Mouse (Mus musculus) CH12.LX (cell line): Measurements from ENCODE around the gene Pi4k2b. TPM values are rescaled to one million over a fixed set of nuclear protein-coding genes. Genes with fewer than 3 reads are reported as not detected.

ENCODE experiments used
- DNase-seq: peaks from one replicate; pipeline ENCODE4 v3.0.0-alpha.2; 2013; ENCODE audit errors: extremely low read depth
- H3K27ac ChIP-seq: 2 replicates; pipeline ENCODE4 v1.5.1; 2012; ENCODE audit warnings: low read depth, mild to moderate bottlenecking, control low read depth, moderate library complexity; ENCODE audit not compliant: insufficient read depth
- H3K27me3 ChIP-seq: replicated peaks from 2 replicates; pipeline ENCODE3; 2012; ENCODE audit warnings: inconsistent platforms
- H3K36me3 ChIP-seq, 2 experiments: replicated peaks in 1 of 2; 2 replicates each; pipeline versions ENCODE3 to v1.6.1; 2012; ENCODE audit warnings: inconsistent platforms in 1 of 2, low read length in 1 of 2, mild to moderate bottlenecking in 1 of 2, mixed read lengths in 1 of 2, moderate library complexity in 1 of 2; ENCODE audit not compliant: control insufficient read depth in 1 of 2, insufficient read depth in 1 of 2
- H3K4me1 ChIP-seq, 2 experiments: 2 replicates each; pipeline ENCODE4 v1.6.1; 2012; ENCODE audit warnings: inconsistent platforms in 1 of 2, moderate library complexity in 1 of 2; ENCODE audit not compliant: insufficient read depth in 2 of 2, control insufficient read depth in 1 of 2
- H3K4me2 ChIP-seq: 2 replicates; pipeline ENCODE4 v1.6.1; 2012; ENCODE audit warnings: low read depth, mild to moderate bottlenecking, control low read depth; ENCODE audit not compliant: poor library complexity, insufficient read depth, severe bottlenecking
- H3K4me3 ChIP-seq, 3 experiments: fragments of 150-350 bp in 1 of 3; sonication (generic) in 1 of 3; replicated peaks in 1 of 3; 2 replicates each; pipeline versions ENCODE3 to v1.5.1; 2011 to 2012; ENCODE audit warnings: low read depth in 2 of 3, low read length in 2 of 3, mild to moderate bottlenecking in 2 of 3, moderate library complexity in 2 of 3, control low read depth in 1 of 3, improper control_type of control experiment in 1 of 3, inconsistent platforms in 1 of 3, mixed read lengths in 1 of 3; ENCODE audit not compliant: poor library complexity in 1 of 3
- H3K79me2 ChIP-seq: replicated peaks from 2 replicates; pipeline ENCODE4 v1.6.1; 2012; ENCODE audit warnings: mild to moderate bottlenecking, moderate library complexity; ENCODE audit not compliant: control insufficient read depth, poor library complexity, insufficient read depth, severe bottlenecking; ENCODE audit errors: extremely low read depth
- H3K9ac ChIP-seq: 2 replicates; pipeline ENCODE4 v1.6.1; 2012; ENCODE audit warnings: low read depth, mild to moderate bottlenecking, control low read depth, moderate library complexity; ENCODE audit not compliant: insufficient read depth
- H3K9me3 ChIP-seq: replicated peaks from 2 replicates; pipeline ENCODE3; 2012; ENCODE audit warnings: low read length, inconsistent platforms, mixed read lengths
- BHLHE40 ChIP-seq: IDR thresholded peaks from 2 replicates; pipeline ENCODE4 v1.6.1; 2011; ENCODE audit warnings: mild to moderate bottlenecking, low read depth, low read length, improper control_type of control experiment
- CHD1 ChIP-seq: IDR thresholded peaks from 2 replicates; pipeline ENCODE4 v1.6.1; 2012; ENCODE audit warnings: low read depth, low read length, improper control_type of control experiment, inconsistent platforms
- ETS1 ChIP-seq: conservative IDR thresholded peaks from 2 replicates; pipeline ENCODE4 v1.6.1; 2012; ENCODE audit warnings: low read depth, mild to moderate bottlenecking, inconsistent platforms, low read length, improper control_type of control experiment, moderate library complexity
- KAT2A ChIP-seq: IDR thresholded peaks from 2 replicates; pipeline ENCODE4 v1.6.1; 2012; ENCODE audit warnings: low read length, improper control_type of control experiment, inconsistent platforms; ENCODE audit not compliant: insufficient replicate concordance
- MAFK ChIP-seq: IDR thresholded peaks from 2 replicates; pipeline ENCODE4 v1.6.1; 2011; ENCODE audit warnings: low read length, improper control_type of control experiment; ENCODE audit not compliant: insufficient replicate concordance
- MAZ ChIP-seq: IDR thresholded peaks from 2 replicates; pipeline ENCODE4 v1.6.1; 2012; ENCODE audit warnings: low read depth, mild to moderate bottlenecking, inconsistent platforms, low read length, improper control_type of control experiment, moderate library complexity
- MEF2A ChIP-seq: IDR thresholded peaks from 2 replicates; pipeline ENCODE4 v1.6.1; 2014; ENCODE audit warnings: low read depth, mild to moderate bottlenecking, inconsistent platforms, low read length, improper control_type of control experiment, borderline replicate concordance
- NELFE ChIP-seq: IDR thresholded peaks from 2 replicates; pipeline ENCODE4 v1.6.1; 2011; ENCODE audit warnings: low read depth, low read length, improper control_type of control experiment
- NRF1 ChIP-seq: IDR thresholded peaks from 2 replicates; pipeline ENCODE4 v1.6.1; 2014; ENCODE audit warnings: low read depth, mild to moderate bottlenecking, inconsistent platforms, low read length, improper control_type of control experiment, moderate library complexity
- POLR2AphosphoS2 ChIP-seq: IDR thresholded peaks from 2 replicates; pipeline ENCODE4 v1.6.1; 2011; ENCODE audit warnings: low read depth, low read length, improper control_type of control experiment
- RAD21 ChIP-seq: IDR thresholded peaks from 2 replicates; pipeline ENCODE4 v1.6.1; 2011; ENCODE audit warnings: low read depth, mild to moderate bottlenecking, low read length, improper control_type of control experiment, moderate library complexity
- RCOR1 ChIP-seq: conservative IDR thresholded peaks from 2 replicates; pipeline ENCODE4 v1.6.1; 2012; ENCODE audit warnings: low read depth, mild to moderate bottlenecking, inconsistent platforms, low read length, improper control_type of control experiment
- TBP ChIP-seq: conservative IDR thresholded peaks from 2 replicates; pipeline ENCODE4 v1.6.1; 2011; ENCODE audit warnings: low read depth, low read length, improper control_type of control experiment
- USF1 ChIP-seq: IDR thresholded peaks from 2 replicates; pipeline ENCODE4 v1.6.1; 2014; ENCODE audit warnings: low read depth, mild to moderate bottlenecking, inconsistent platforms, low read length, improper control_type of control experiment
- USF2 ChIP-seq: conservative IDR thresholded peaks from 2 replicates; pipeline ENCODE4 v1.6.1; 2011; ENCODE audit warnings: low read depth, low read length, improper control_type of control experiment
- ZC3H11A ChIP-seq: IDR thresholded peaks from 2 replicates; pipeline ENCODE4 v1.6.1; 2012; ENCODE audit warnings: low read depth, mild to moderate bottlenecking, inconsistent platforms, low read length, improper control_type of control experiment
- ZMIZ1 ChIP-seq: IDR thresholded peaks from 2 replicates; pipeline ENCODE4 v1.6.1; 2012; ENCODE audit warnings: low read depth, mild to moderate bottlenecking, inconsistent platforms, low read length, improper control_type of control experiment
- dilution Hi-C: fragments of 300-500 bp; cut with MboI; formaldehyde crosslinking; loops from 2 replicates; pipeline ENCODE4 v1.14.3; 2020; ENCODE audit warnings: low sequenced_read_pairs; ENCODE audit not compliant: extremely low pct_unique_long_range_greater_than_20kb, extremely low pct_ligation_motif_present
- in situ Hi-C: fragments of 300-500 bp; cut with MboI; formaldehyde crosslinking; loops from 3 replicates; pipeline ENCODE4 v1.14.3; 2019; ENCODE audit warnings: low sequenced_read_pairs, low pct_ligation_motif_present, low pct_unique_long_range_greater_than_20kb, mixed read lengths
- polyA plus RNA-seq: library from polyadenylated mRNA; unstranded; fragments of >175 nt; gene quantifications from 2 replicates; pipeline ENCODE4 v1.2.1, GENCODE M21; 2012; ENCODE audit warnings: low read depth; ENCODE audit not compliant: insufficient read length
- total RNA-seq, 2 experiments: library from RNA; depleted of rRNA; stranded (reverse); fragments of 300-350 nt in 1 of 2; fragments of >200 nt in 1 of 2; gene quantifications; 2 replicates each; pipeline ENCODE4 v1.2.3; 2012 to 2014

Gene Pi4k2b
- total and polyA plus RNA-seq, 3 experiments, result 10.8 to 27.1 (median 17.0) TPM

GRCm38 (mm10) chr5:52716742-52717448, 24.5 kb upstream of the Pi4k2b start:
- no peaks in the 10 kb centered on the region for H3K27me3 ChIP-seq
- in situ Hi-C loops, result no loop called here
- TF ChIP-seq MEF2A (no peak), ETS1 (no peak), MAFK (no peak), NRF1 (no peak), ZMIZ1 (no peak), TBP (no peak)
- TF ChIP-seq, all 38 proteins: peak for 0

GRCm38 (mm10) chr5:52721003-52721402, 20.4 kb upstream of the Pi4k2b start:
- Histone ChIP-seq H3K36me3 (no peaks in the 10 kb centered on the region), H3K4me3 (no peak overlapping the region), H3K27ac (no peak overlapping the region), H3K9me3 (no peaks in the 10 kb centered on the region), H3K9ac (no peak overlapping the region), H3K79me2 (no peaks in the 10 kb centered on the region), H3K27me3 (no peaks in the 10 kb centered on the region)
- in situ Hi-C loops, result no loop called here
- TF ChIP-seq MAZ (no peak), CHD1 (no peak), POLR2AphosphoS2 (no peak), KAT2A (no peak), BHLHE40 (no peak), ZMIZ1 (no peak), RCOR1 (no peak), NELFE (no peak), RAD21 (no peak), MEF2A (no peak), USF2 (no peak), MAFK (no peak), USF1 (no peak), ZC3H11A (no peak)
- TF ChIP-seq, all 38 proteins: peak for 0
- no peak for DNase-seq
- H3K4me1 ChIP-seq, result no peaks in the 10 kb centered on the region
- dilution Hi-C loops, result no loop called here
- H3K4me2 ChIP-seq, result no peak overlapping the region

More at GRCm38 (mm10) chr5:52716742-52717448, 24.5 kb upstream of the Pi4k2b start:
- DNase-seq, result no peak
- H3K4me2 ChIP-seq, result no peak overlapping the region
- H3K36me3 ChIP-seq, result no peaks in the 10 kb centered on the region
- H3K9ac ChIP-seq, result no peak overlapping the region
- H3K4me1 ChIP-seq, result no peaks in the 10 kb centered on the region
- no peaks in the 10 kb centered on the region for H3K79me2 ChIP-seq
- H3K4me3 ChIP-seq, result no peak overlapping the region
- no peaks in the 10 kb centered on the region for H3K9me3 ChIP-seq
- H3K27ac ChIP-seq, result no peak overlapping the region
- dilution Hi-C loops, result no loop called here
